Mouse (Mus musculus): ENCODE measurements around the gene Slc35d1. TPM values are rescaled to one million over a fixed set of nuclear protein-coding genes. Genes with fewer than 3 reads are reported as not detected.

Slc35d1 gene
- polyA plus RNA-seq, 1 experiment: 4.4 TPM

DNA sequence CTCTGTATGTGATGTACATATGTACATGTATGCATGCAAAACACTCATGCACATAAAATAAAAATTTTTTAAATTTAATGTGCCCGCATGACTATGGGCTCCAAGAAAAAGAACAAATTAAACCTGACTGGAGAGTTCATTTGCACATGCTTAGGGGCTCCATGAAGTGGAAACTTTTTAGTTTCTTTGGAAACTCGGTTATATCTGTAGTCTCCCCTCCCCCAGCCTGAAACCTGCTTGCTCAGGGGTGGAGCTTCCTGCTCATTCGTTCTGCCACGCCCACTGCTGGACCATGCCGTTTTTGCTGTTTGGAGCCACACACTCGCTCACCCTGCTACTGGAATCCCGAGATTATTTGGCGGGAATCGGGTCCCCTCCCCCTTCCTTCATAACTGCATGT lies 7.9 kb upstream of the Slc35d1 start:
- no peaks in the 10 kb centered on the region for H3K4me1 ChIP-seq (ENCODE audit: control insufficient read depth, insufficient read depth, low read length)
- TF ChIP-seq POLR2A (IDR thresholded peaks at IDR 0.05; ENCODE audit: borderline replicate concordance, extremely low read depth, low read depth, low read length) (no peak), CTCF (IDR thresholded peaks at IDR 0.05; ENCODE audit: insufficient read depth, low read length) (no peak)
- no peak overlapping the region for H3K4me3 ChIP-seq (replicated peaks; ENCODE audit: extremely low read depth, low read depth, low read length)
- DNase-seq: no peak
- WGBS: 27% methylated on average over 9 of the region's 9 CpGs

GRCm38 (mm10) chr4:103221789-103222188 lies 6.8 kb upstream of the Slc35d1 start:
- DNase-seq: no peak
- 58% methylated on average over 6 of the region's 6 CpGs for WGBS
- no peak for TF ChIP-seq CTCF (IDR thresholded peaks at IDR 0.05; ENCODE audit: insufficient read depth, low read length)
- Histone ChIP-seq H3K4me1 (ENCODE audit: control insufficient read depth, insufficient read depth, low read length) (no peaks in the 10 kb centered on the region), H3K4me3 (replicated peaks; ENCODE audit: extremely low read depth, low read depth, low read length) (no peak overlapping the region)

GRCm38 (mm10) chr4:103219011-103219410 lies 4.0 kb upstream of the Slc35d1 start:
- TF ChIP-seq POLR2A (IDR thresholded peaks at IDR 0.05; ENCODE audit: borderline replicate concordance, extremely low read depth, low read depth, low read length) (no peak), CTCF (IDR thresholded peaks at IDR 0.05; ENCODE audit: insufficient read depth, low read length) (no peak)
- no peak for DNase-seq
- H3K4me1 ChIP-seq (ENCODE audit: control insufficient read depth, insufficient read depth, low read length): peaks cover 3% of the 10 kb centered on the region; the same call in 1 of the 2 replicates
- 77% methylated on average over 5 of the region's 5 CpGs for WGBS
- H3K4me3 ChIP-seq (replicated peaks; ENCODE audit: extremely low read depth, low read depth, low read length): no peak overlapping the region

DNA sequence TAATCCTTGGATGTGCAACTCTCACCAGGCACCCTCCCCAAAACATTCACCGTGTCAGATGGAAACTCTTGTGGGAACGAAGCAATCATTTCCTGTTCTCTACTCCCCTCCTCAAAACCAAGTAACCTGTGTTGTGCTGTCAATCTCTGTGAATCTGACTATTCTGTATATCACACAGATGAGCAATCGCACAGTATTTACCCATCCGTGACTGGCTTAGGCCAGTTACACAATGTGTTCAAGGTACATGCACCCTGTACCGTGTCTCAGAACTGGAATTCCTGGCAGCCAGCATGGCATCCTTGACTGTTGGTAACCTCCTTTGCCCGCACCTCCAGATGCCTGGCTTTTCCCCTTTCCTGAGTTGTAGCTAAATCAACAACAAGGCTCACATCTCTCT lies 1.1 kb upstream of the Slc35d1 start:
- DNase-seq: no peak
- 60% methylated on average over 6 of the region's 6 CpGs for WGBS
- TF ChIP-seq CTCF (IDR thresholded peaks at IDR 0.05; ENCODE audit: insufficient read depth, low read length) (no peak), POLR2A (IDR thresholded peaks at IDR 0.05; ENCODE audit: borderline replicate concordance, extremely low read depth, low read depth, low read length) (no peak)
- Histone ChIP-seq H3K4me3 (replicated peaks; ENCODE audit: extremely low read depth, low read depth, low read length) (no peak overlapping the region), H3K4me1 (ENCODE audit: control insufficient read depth, insufficient read depth, low read length) (peaks cover 3% of the 10 kb centered on the region; the same call in 1 of the 2 replicates)

GRCm38 (mm10) chr4:103214498-103214924 lies 453 bp downstream of the Slc35d1 start:
- peaks cover 3% of the 10 kb centered on the region; the same call in 1 of the 2 replicates for H3K4me1 ChIP-seq (ENCODE audit: control insufficient read depth, insufficient read depth, low read length)
- 2% methylated on average over 48 of the region's 48 CpGs for WGBS
- DNase-seq: peak; percentile 73
- TF ChIP-seq POLR2A (IDR thresholded peaks at IDR 0.05; ENCODE audit: borderline replicate concordance, extremely low read depth, low read depth, low read length) (peak; percentile 63; the same call in 1 of the 2 replicates), CTCF (IDR thresholded peaks at IDR 0.05; ENCODE audit: insufficient read depth, low read length) (no peak)
- H3K4me3 ChIP-seq (replicated peaks; ENCODE audit: extremely low read depth, low read depth, low read length): peak overlapping the region; percentile 99

- WGBS: 2% methylated on average over 30 of the region's 30 CpGs
- H3K4me1 ChIP-seq (ENCODE audit: control insufficient read depth, insufficient read depth, low read length): peaks cover 3% of the 10 kb centered on the region; the same call in 1 of the 2 replicates
- peak; percentile 12 for DNase-seq
These were observed 986 bp downstream of the Slc35d1 start for GRCm38 (mm10) chr4:103213859-103214497.

DNA sequence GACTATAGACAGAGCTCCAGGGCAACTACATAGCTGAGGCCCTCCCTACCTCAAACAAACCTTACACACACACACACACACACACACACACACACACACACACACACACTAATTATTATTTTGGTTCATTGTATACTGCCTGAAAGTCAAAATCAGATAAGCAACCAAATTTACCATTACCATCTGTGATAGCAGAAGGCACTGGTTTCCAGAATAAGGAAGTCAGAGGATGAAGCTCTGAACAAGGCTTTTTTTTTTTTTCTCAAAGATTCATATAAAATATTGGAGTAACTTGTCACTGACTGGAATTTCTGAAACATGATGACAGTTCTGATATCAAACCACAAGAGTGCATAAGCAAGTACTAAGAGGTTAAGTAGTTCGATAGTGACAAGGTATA lies 6.4 kb downstream of the Slc35d1 start:
- no peak for TF ChIP-seq CTCF (IDR thresholded peaks at IDR 0.05; ENCODE audit: insufficient read depth, low read length)
- TF ChIP-seq POLR2A (IDR thresholded peaks at IDR 0.05; ENCODE audit: borderline replicate concordance, extremely low read depth, low read depth, low read length): no peak
- no peaks in the 10 kb centered on the region for H3K4me1 ChIP-seq (ENCODE audit: control insufficient read depth, insufficient read depth, low read length)
- H3K4me3 ChIP-seq (replicated peaks; ENCODE audit: extremely low read depth, low read depth, low read length): no peak overlapping the region
- no peak for DNase-seq
- 84% methylated on average over 1 of the region's 1 CpGs for WGBS

More at GRCm38 (mm10) chr4:103213859-103214497, 986 bp downstream of the Slc35d1 start:
- no peak for TF ChIP-seq POLR2A (IDR thresholded peaks at IDR 0.05; ENCODE audit: borderline replicate concordance, extremely low read depth, low read depth, low read length)
- TF ChIP-seq CTCF (IDR thresholded peaks at IDR 0.05; ENCODE audit: insufficient read depth, low read length): no peak
- H3K4me3 ChIP-seq (replicated peaks; ENCODE audit: extremely low read depth, low read depth, low read length): peak overlapping the region; percentile 99

DNA sequence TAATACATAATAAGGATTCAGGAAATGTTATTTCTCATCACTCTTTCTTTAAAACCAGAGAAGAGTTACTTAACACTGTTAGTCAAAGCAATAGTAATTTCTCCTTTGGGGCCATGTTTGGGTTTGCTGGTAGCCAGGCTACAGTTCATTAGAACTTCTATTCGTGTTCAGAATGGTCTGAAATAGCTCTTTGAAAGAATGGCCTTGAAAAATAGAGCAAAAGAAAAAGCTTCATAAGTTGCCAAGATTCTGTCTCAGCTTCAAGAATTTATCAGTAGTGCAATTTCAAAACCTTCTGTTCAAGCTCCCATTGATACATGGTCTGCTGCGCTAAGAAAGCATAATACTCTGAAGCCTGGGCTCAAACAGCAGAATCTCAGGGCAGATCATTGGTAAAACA lies 11.3 kb downstream of the Slc35d1 start:
- no peak overlapping the region for H3K4me3 ChIP-seq (replicated peaks; ENCODE audit: extremely low read depth, low read depth, low read length)
- WGBS: 82% methylated on average over 2 of the region's 2 CpGs
- DNase-seq: no peak
- TF ChIP-seq POLR2A (IDR thresholded peaks at IDR 0.05; ENCODE audit: borderline replicate concordance, extremely low read depth, low read depth, low read length) (no peak), CTCF (IDR thresholded peaks at IDR 0.05; ENCODE audit: insufficient read depth, low read length) (no peak)
- H3K4me1 ChIP-seq (ENCODE audit: control insufficient read depth, insufficient read depth, low read length): no peaks in the 10 kb centered on the region

GRCm38 (mm10) chr4:103200046-103200445 lies 14.9 kb downstream of the Slc35d1 start:
- Histone ChIP-seq H3K4me1 (ENCODE audit: control insufficient read depth, insufficient read depth, low read length) (no peaks in the 10 kb centered on the region; the same call in 1 of the 2 replicates), H3K4me3 (replicated peaks; ENCODE audit: extremely low read depth, low read depth, low read length) (no peak overlapping the region)
- DNase-seq: no peak
- TF ChIP-seq CTCF (IDR thresholded peaks at IDR 0.05; ENCODE audit: insufficient read depth, low read length) (no peak), POLR2A (IDR thresholded peaks at IDR 0.05; ENCODE audit: borderline replicate concordance, extremely low read depth, low read depth, low read length) (no peak)
- WGBS: 96% methylated on average over 1 of the region's 1 CpGs

DNA sequence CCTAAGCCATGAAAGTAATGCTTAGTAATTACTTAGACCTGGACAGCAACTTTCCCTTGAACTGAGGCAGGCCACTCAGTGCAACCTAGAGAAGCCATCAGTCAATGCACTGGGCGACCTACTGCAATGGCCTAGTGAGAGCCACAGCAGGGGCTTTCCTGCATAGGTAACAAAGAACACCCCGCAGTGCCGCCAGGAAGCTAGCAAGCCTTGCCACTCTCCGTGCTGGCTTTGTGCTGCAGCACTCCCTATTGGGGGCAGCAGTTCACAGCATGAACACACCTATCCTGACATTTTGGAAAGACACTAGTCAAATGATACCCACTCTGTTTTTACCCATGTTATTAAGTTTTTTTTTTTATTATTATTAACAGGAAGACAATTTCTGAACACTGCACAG lies 15.9 kb downstream of the Slc35d1 start:
- TF ChIP-seq POLR2A (IDR thresholded peaks at IDR 0.05; ENCODE audit: borderline replicate concordance, extremely low read depth, low read depth, low read length) (no peak), CTCF (IDR thresholded peaks at IDR 0.05; ENCODE audit: insufficient read depth, low read length) (no peak)
- WGBS: 72% methylated on average over 4 of the region's 4 CpGs
- DNase-seq: no peak
- no peak overlapping the region for H3K4me3 ChIP-seq (replicated peaks; ENCODE audit: extremely low read depth, low read depth, low read length)
- no peaks in the 10 kb centered on the region; the same call in 1 of the 2 replicates for H3K4me1 ChIP-seq (ENCODE audit: control insufficient read depth, insufficient read depth, low read length)
